Mouse (Mus musculus) forebrain, embryonic 13.5 days (tissue): Measurements from ENCODE around the gene Fam83e. TPM values are rescaled to one million over a fixed set of nuclear protein-coding genes. Genes with fewer than 3 reads are reported as not detected.

Experiments
- ATAC-seq: fragments of 200-750 bp; cut with Nextera tagmentation; 2 replicates; pipeline ENCODE4 v1.8.0; 2017
- H3K27ac ChIP-seq: fragments of 300-500 bp; sonication (generic); 2 replicates; pipeline ENCODE4 v1.5.1; 2015; ENCODE audit warnings: inconsistent platforms, mild to moderate bottlenecking, moderate library complexity
- H3K27me3 ChIP-seq: fragments of 300-500 bp; sonication (generic); 2 replicates; pipeline ENCODE4 v1.6.1; 2015; ENCODE audit warnings: mild to moderate bottlenecking, inconsistent platforms
- H3K36me3 ChIP-seq: fragments of 300-500 bp; sonication (generic); 2 replicates; pipeline ENCODE4 v1.6.1; 2015; ENCODE audit warnings: mild to moderate bottlenecking, inconsistent platforms; ENCODE audit not compliant: poor library complexity, severe bottlenecking
- H3K4me1 ChIP-seq: fragments of 300-500 bp; sonication (generic); 2 replicates; pipeline ENCODE4 v1.6.1; 2015; ENCODE audit warnings: inconsistent platforms
- H3K4me2 ChIP-seq: fragments of 300-500 bp; sonication (generic); 2 replicates; pipeline ENCODE4 v1.6.1; 2015; ENCODE audit warnings: inconsistent platforms, mild to moderate bottlenecking, moderate library complexity
- H3K4me3 ChIP-seq: fragments of 300-500 bp; sonication (generic); 2 replicates; pipeline ENCODE4 v1.5.1; 2015; ENCODE audit warnings: mild to moderate bottlenecking, inconsistent platforms
- H3K9ac ChIP-seq: fragments of 300-500 bp; sonication (generic); 2 replicates; pipeline ENCODE4 v1.6.1; 2015; ENCODE audit warnings: mild to moderate bottlenecking, inconsistent platforms
- H3K9me3 ChIP-seq: fragments of 300-500 bp; sonication (generic); replicated peaks from 2 replicates; pipeline ENCODE4 v1.6.1; 2016; ENCODE audit warnings: inconsistent platforms
- WGBS: fragments of 180-500 bp; shearing (Covaris S2); methylation state at CpG from one replicate; pipeline ENCODE4 v1.1.7; 2015; 5-methylcytosine and 5-hydroxymethylcytosine counted together
- polyA plus RNA-seq: library from polyadenylated mRNA; unstranded; fragments of >200 nt; fragmentation: Nextera tagmentation; extraction: Ambion mirVana; gene quantifications from 2 replicates; pipeline ENCODE4 v1.2.1, GENCODE M21; 2015

The Fam83e gene
- polyA plus RNA-seq, 1 experiment from 2014 or later, result 1.3 TPM

GRCm38 (mm10) chr7:45749401-45749800 is 28.4 kb downstream of the Fam83e start:
- no peak overlapping the region for H3K9ac ChIP-seq

GRCm38 (mm10) chr7:45750162-45750561 is 29.1 kb downstream of the Fam83e start:
- 81% methylated on average over 9 of the region's 9 CpGs for WGBS
- Histone ChIP-seq H3K9me3 (peaks cover 5% of the 10 kb centered on the region), H3K4me2 (no peak overlapping the region), H3K4me3 (no peak overlapping the region), H3K27me3 (no peaks in the 10 kb centered on the region), H3K9ac (no peak overlapping the region), H3K36me3 (no peaks in the 10 kb centered on the region), H3K27ac (no peak overlapping the region), H3K4me1 (no peaks in the 10 kb centered on the region; the same call in 1 of the 2 replicates)
- no peak for ATAC-seq

More at GRCm38 (mm10) chr7:45749401-45749800, 28.4 kb downstream of the Fam83e start:
- WGBS, result 42% methylated on average over 10 of the region's 10 CpGs
- H3K36me3 ChIP-seq, result no peaks in the 10 kb centered on the region
- ATAC-seq, result no peak
- no peak overlapping the region for H3K27ac ChIP-seq
- no peak overlapping the region for H3K4me2 ChIP-seq
- H3K4me3 ChIP-seq, result no peak overlapping the region
- no peaks in the 10 kb centered on the region; the same call in 1 of the 2 replicates for H3K4me1 ChIP-seq
- no peaks in the 10 kb centered on the region for H3K27me3 ChIP-seq
- peaks cover 5% of the 10 kb centered on the region for H3K9me3 ChIP-seq

- H3K9me3 ChIP-seq, result no peaks in the 10 kb centered on the region
- H3K4me2 ChIP-seq, result no peak overlapping the region
- 53% methylated on average over 6 of the region's 6 CpGs for WGBS
- no peaks in the 10 kb centered on the region for H3K36me3 ChIP-seq
- no peak for ATAC-seq
- no peak overlapping the region for H3K4me3 ChIP-seq
- peaks cover 31% of the 10 kb centered on the region for H3K27me3 ChIP-seq
- no peaks in the 10 kb centered on the region for H3K4me1 ChIP-seq
- no peak overlapping the region for H3K27ac ChIP-seq
- no peak overlapping the region for H3K9ac ChIP-seq
Observed at GRCm38 (mm10) chr7:45755703-45756102, 34.7 kb downstream of the Fam83e start.

DNA sequence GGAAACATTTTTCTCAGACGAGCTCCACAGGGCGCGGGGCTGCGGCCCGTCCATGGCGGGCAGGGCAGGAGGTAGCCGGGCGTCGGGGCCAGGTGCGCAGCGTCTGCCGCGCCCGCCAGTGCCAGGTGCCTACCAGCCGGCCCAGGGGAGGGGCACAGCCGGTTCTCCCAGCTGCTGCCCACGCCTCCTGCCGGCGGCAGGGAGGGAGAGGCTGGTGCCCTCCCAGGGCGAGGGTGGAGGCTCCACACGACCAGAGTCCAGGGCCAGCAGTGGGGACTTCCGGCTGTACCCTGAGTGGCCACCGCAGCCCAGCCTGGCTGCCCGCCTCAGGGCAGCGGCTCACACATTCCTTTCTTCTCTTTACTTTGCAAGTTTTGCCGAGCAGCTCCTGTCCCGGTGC is 38.4 kb downstream of the Fam83e start:
- Histone ChIP-seq H3K9me3 (no peaks in the 10 kb centered on the region), H3K27ac (no peak overlapping the region), H3K36me3 (no peaks in the 10 kb centered on the region), H3K4me1 (no peaks in the 10 kb centered on the region), H3K27me3 (peaks cover 33% of the 10 kb centered on the region), H3K9ac (peak overlapping the region; percentile 37), H3K4me3 (no peak overlapping the region), H3K4me2 (peak overlapping the region; percentile 41)
- WGBS, result 10% methylated on average over 27 of the region's 27 CpGs
- ATAC-seq, result no peak

DNA sequence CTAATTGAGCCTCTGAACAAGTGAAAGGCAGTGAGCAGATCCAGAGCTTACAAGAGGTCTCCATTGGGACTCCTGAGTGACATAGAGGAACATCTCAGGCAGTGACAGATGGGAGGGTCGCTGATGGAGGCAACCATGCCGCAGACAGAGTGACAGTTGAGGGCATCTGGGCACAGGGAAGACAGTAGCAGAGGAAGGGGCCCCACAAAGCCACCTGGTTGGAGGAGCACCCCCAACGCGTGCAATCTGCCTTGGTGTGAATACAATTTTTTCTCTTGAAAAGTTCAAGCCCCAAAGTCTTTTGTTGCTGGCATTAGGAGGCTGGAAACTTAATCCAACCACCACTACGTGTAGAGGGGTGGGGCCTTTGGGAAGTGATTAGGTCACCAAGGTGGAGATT is 39.1 kb downstream of the Fam83e start:
- Histone ChIP-seq H3K4me1 (no peaks in the 10 kb centered on the region), H3K4me2 (no peak overlapping the region), H3K27me3 (peaks cover 33% of the 10 kb centered on the region), H3K27ac (no peak overlapping the region), H3K9ac (no peak overlapping the region), H3K36me3 (no peaks in the 10 kb centered on the region), H3K9me3 (no peaks in the 10 kb centered on the region), H3K4me3 (no peak overlapping the region)
- WGBS, result 64% methylated on average over 5 of the region's 5 CpGs
- ATAC-seq, result no peak

DNA sequence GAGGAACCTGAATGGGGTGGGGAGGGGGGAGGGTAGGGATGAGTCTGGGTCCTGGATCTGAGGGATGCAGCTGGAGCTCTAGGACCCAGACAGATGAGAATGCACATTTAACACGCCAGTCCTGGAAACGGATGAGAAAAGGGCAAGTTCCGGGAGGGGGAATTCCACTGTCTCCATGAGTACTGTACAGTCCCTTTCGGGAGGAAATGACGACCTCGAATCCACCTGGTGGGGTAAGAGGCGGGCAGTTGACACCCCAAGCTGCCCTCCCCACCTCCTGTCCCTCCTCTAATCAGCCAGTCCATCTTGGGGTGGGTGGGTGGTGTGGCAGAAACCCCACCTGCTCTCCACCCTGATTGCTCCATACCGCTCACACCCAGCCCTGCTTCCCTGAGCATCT is 45.0 kb downstream of the Fam83e start:
- no peak overlapping the region for H3K9ac ChIP-seq
- no peak overlapping the region for H3K4me3 ChIP-seq
- H3K36me3 ChIP-seq, result no peaks in the 10 kb centered on the region
- no peak overlapping the region for H3K4me2 ChIP-seq
- no peak overlapping the region for H3K27ac ChIP-seq
- H3K4me1 ChIP-seq, result no peaks in the 10 kb centered on the region
- ATAC-seq, result no peak
- 67% methylated on average over 8 of the region's 8 CpGs for WGBS
- no peaks in the 10 kb centered on the region for H3K9me3 ChIP-seq
- no peaks in the 10 kb centered on the region; the same call in 1 of the 2 replicates for H3K27me3 ChIP-seq

DNA sequence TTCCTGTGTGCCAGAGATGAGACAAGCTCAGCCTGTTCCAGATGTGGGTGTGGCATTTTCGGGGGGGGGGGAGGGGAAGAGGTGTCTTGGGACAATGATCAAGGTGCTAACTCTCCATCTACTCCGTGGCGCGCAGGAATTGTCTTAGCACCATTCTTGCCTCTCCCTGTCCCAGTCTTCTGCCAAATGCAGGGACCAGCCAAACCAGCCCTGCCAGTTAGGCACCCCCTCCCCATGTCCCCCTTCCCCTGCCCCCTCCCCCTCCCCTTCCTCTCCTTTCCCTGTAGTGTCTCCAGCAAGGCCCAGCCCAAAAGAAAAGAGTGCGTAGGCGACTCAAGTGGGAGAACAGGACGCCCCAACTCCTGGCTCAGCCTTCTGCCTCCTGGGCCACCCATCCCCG is 45.8 kb downstream of the Fam83e start:
- Histone ChIP-seq H3K36me3 (no peaks in the 10 kb centered on the region), H3K4me3 (no peak overlapping the region), H3K27me3 (no peaks in the 10 kb centered on the region; the same call in 1 of the 2 replicates), H3K9me3 (no peaks in the 10 kb centered on the region), H3K4me1 (no peaks in the 10 kb centered on the region), H3K4me2 (no peak overlapping the region), H3K27ac (no peak overlapping the region), H3K9ac (no peak overlapping the region)
- ATAC-seq, result no peak
- WGBS, result 64% methylated on average over 8 of the region's 8 CpGs

DNA sequence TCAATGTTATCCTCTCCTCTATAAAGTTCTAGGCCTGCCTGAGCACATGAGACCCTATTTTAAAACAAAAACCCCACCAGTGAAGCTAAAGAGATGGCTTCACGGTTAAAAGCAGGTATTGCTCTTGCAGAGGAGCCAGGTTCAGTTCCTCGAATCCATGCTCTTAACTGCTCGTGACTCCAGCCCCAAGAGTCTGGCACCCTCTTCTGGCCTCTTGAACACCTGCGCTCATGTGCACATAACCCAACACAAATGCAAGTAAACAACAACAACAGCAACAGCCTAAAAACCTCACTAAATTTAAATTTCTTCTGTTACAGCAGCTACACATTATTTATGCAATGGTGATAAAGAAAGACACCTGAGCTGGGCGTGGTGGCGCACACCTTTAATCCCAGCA is 46.5 kb downstream of the Fam83e start:
- H3K4me2 ChIP-seq, result no peak overlapping the region
- no peaks in the 10 kb centered on the region for H3K36me3 ChIP-seq
- 94% methylated on average over 6 of the region's 6 CpGs for WGBS
- ATAC-seq, result no peak
- H3K9me3 ChIP-seq, result no peaks in the 10 kb centered on the region
- H3K27ac ChIP-seq, result no peak overlapping the region
- H3K9ac ChIP-seq, result no peak overlapping the region
- H3K27me3 ChIP-seq, result no peaks in the 10 kb centered on the region; the same call in 1 of the 2 replicates
- no peak overlapping the region for H3K4me3 ChIP-seq
- H3K4me1 ChIP-seq, result no peaks in the 10 kb centered on the region

DNA sequence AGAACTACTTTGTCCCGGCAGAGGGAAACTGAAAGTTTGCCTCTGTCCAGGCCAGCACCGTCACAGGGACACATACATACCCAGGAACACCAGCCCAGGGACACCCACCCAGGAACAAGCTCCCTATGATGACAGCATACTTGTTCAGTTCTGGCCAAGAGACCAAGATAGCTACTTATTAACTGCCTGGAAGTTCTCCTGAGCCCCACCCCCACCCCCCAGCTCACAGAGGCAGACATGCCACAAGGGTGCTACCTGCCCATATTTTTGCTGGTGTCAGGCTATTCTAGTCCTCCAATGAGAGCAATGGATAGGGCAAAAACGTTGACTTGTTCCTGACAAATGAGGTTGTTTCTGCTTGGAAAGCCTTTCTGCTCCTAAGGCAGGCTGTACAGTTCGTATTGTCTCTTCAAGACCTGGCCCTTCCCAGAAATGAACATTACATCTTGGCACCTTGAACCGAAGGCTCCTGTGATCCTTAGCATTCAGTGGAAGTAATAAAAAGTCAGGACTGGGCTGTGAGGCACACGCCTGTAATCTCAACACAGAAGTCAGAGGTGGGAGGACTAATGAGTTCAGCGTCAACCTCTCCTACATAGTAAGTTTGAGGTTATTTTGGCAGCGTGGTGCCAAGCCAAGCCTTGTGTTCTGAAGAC is 49.5 kb downstream of the Fam83e start:
- Histone ChIP-seq H3K4me1 (no peaks in the 10 kb centered on the region), H3K4me3 (no peak overlapping the region), H3K4me2 (no peak overlapping the region), H3K9me3 (no peaks in the 10 kb centered on the region), H3K27ac (no peak overlapping the region), H3K9ac (no peak overlapping the region), H3K27me3 (peaks cover 5% of the 10 kb centered on the region), H3K36me3 (no peaks in the 10 kb centered on the region)
- WGBS, result 81% methylated on average over 8 of the region's 8 CpGs
- no peak for ATAC-seq

DNA sequence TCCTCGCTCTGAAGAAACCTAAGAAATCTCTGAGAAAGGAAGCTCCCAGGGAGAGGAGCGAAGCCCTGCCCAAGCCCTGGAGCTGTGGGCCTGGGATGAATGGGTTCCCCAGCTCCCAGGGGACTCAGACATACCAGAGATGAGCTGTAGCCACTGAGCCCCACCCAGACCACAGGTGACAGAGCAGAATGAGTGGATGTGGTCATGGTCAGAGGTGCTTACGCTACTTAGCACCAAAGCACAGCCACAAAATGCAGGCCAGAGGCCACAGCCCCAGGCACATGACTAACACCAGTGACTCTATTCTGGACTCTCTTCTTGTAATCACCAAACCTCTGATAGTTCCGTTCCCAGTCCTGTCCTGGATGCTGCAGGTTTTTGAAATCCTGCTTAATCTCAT is 50.1 kb downstream of the Fam83e start:
- no peak overlapping the region for H3K4me2 ChIP-seq
- ATAC-seq, result no peak
- no peaks in the 10 kb centered on the region for H3K4me1 ChIP-seq
- H3K27ac ChIP-seq, result no peak overlapping the region
- H3K36me3 ChIP-seq, result no peaks in the 10 kb centered on the region
- H3K27me3 ChIP-seq, result peaks cover 5% of the 10 kb centered on the region
- H3K9ac ChIP-seq, result no peak overlapping the region
- no peaks in the 10 kb centered on the region for H3K9me3 ChIP-seq
- WGBS, result 59% methylated on average over 4 of the region's 4 CpGs
- no peak overlapping the region for H3K4me3 ChIP-seq

- Histone ChIP-seq H3K36me3 (no peaks in the 10 kb centered on the region), H3K9ac (no peak overlapping the region), H3K9me3 (no peaks in the 10 kb centered on the region), H3K4me1 (peaks cover 9% of the 10 kb centered on the region), H3K4me3 (no peak overlapping the region), H3K27ac (no peak overlapping the region), H3K27me3 (peaks cover 8% of the 10 kb centered on the region; the same call in 1 of the 2 replicates), H3K4me2 (no peak overlapping the region)
- 87% methylated on average over 7 of the region's 7 CpGs for WGBS
- ATAC-seq, result no peak
Observed at GRCm38 (mm10) chr7:45775237-45775636, 54.2 kb downstream of the Fam83e start.
